Mouse (Mus musculus) G1E-ER4 (cell line): Measurements from ENCODE around the gene Golph3. TPM values are rescaled to one million over a fixed set of nuclear protein-coding genes. Genes with fewer than 3 reads are reported as not detected.

Experiments used
- GATA1 ChIP-seq: IDR thresholded peaks from one replicate; pipeline ENCODE4 v1.8.0; 2012; ENCODE audit warnings: low read length, inconsistent platforms
- polyA plus RNA-seq: library from polyadenylated mRNA; stranded (reverse); fragments of >175 nt; gene quantifications from 2 replicates; pipeline ENCODE4 v1.2.3, GENCODE M21; 2012

The Golph3 gene
- polyA plus RNA-seq, 1 experiment = 965 TPM

- TF ChIP-seq GATA1 = no peak
Measured at GRCm38 (mm10) chr15:12364096-12364495, 42.8 kb downstream of the Golph3 start.

DNA sequence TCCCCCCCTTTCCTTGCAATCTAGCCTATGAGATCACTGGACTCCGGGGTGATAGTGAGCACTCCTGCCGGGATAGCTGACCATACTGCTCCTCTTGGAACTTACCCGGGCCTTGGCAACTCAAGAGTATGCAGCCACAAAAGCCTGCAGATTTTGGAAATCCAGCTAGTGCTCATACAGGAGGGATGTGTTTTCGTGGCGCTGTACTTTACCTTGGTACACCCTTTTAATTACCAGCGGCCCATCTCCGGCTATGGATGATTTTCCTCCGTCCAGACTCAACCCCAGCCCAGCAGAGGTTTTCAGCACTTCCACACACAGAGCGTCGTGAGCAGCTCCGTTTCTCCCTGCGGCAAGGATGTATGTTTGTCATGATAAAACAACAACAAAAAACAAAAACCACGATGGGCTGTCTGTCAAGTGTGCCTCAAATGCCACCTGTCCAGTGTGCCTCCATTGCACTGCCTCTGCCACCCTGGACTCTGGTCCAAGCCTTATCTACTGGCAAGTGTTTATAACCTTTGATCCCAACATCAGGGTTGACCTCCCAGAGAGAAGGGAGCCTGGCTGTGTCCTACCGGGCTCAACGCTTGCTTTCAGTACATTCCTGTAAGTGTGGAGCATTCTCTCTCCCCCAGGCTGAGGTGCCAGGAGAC lies 44.3 kb downstream of the Golph3 start:
- no peak for TF ChIP-seq GATA1

- TF ChIP-seq GATA1 = no peak
Measured at GRCm38 (mm10) chr15:12366072-12366469, 44.8 kb downstream of the Golph3 start.

DNA sequence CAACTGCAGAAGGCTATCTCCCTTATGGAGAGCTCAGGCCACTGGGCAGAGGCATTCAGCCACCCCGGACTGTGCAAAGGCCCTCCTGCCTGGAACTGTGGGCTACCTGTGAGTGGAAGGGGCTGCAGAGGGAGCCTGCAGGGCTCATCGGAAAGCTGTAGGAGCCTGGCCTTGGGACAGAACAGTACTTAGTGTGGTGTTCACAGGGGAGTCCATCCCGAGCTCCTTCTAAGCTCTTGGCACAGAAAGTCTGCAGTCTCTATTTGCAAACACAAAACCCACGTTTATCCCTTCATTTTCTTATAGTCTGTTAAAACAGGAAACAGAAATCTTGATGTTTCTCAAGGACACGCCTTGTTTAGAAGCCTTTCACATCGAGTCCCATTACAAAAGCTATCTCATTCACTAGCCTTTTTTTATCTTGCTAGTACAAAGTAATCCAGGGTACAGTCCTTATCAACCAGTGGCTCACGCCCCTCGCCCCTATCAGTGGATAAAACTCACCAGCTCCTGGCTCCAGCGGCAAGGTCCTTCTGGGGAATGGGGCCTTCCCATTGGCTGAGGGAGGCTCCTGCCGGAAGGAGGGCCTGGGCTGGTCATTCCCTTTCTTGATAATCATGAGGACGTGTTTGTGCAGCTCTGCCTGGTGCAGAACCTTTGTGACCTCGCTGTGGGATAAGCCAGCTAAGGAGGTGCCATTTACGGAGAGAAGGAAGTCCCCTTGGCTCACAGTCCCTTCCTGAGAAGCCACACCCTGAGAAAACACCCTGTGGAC lies 46.2 kb downstream of the Golph3 start:
- peak; percentile 98 for TF ChIP-seq GATA1

- no peak for TF ChIP-seq GATA1
Measured at GRCm38 (mm10) chr15:12368357-12368756, 47.1 kb downstream of the Golph3 start.

DNA sequence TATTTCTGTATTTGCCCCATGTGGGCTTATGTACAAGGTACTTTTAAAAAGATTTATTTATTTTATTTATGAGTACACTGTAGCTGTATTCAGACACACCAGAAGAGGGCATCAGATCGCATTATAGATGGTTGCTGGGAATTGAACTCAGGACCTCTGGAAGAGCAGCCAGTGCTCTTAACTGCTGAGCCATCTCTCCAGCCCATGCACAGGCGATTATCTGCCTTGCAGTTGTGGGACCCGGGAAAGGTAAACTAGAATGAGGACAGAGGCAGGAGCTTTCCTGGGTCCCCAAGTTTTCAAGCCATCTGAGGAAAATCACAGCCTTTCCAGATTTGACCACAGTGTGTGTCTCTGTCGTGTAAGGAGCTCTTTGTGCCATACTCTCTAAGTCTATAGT lies 47.6 kb downstream of the Golph3 start:
- no peak for TF ChIP-seq GATA1

DNA sequence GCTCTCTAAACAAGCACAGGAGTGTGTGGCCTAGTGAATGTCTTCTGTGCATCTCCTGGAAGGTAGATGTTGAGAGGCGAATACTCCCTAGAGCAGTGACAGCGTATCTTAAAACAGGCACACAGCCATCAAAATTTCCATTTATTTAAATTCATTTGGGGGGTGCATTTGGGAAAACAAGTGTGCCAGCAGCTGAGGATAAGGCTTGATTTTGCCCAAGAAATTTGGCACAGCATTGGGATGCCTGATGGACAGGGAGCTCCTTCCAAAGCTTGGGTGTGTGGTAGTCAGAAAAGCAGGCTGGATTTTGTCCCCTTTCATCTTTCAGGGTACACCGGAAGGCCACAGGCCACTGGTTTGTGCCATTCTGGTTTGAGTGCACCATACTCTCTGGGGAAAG lies 48.8 kb downstream of the Golph3 start:
- TF ChIP-seq GATA1 = no peak

DNA sequence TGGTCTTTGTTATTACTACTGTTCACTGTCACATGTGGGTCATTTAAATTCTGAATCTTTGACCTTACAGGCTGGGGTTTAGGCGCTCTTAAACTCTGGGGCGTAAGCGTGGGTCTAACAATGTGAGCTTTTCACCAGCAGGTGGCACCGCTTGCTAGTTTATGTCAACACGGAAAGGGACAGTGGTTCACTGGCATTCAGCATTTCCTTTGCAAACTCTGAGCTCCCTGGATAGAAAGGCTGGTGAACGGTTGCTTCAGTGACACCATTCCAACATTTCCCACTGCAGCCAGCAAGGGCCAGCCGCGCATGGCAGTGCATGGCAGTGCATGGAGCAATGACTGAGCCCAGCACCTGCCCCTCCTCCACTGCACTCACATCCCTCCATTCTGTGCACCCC lies 49.9 kb downstream of the Golph3 start:
- no peak for TF ChIP-seq GATA1

DNA sequence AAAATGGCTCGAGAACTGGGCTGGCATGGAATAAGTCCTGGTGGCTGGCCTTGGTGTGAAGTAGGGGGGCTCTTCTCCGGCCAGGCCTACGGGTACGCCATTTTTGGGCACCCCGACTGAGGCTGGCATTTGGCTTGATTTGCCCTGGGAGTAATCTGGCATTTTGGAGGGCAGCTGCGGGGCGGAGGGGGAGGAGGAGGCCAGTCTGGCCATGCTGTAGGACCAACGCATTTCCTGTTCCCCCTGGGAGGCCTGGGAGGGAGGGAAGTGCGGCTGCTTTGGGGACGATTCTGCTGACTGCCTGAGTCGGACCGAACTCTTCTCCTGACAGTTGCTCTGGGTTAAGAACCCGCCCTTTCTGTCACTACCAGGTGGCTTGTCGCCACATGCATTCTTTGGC lies 52.2 kb downstream of the Golph3 start:
- TF ChIP-seq GATA1 = no peak

- no peak for TF ChIP-seq GATA1
Measured at GRCm38 (mm10) chr15:12373918-12374317, 52.7 kb downstream of the Golph3 start.

GRCm38 (mm10) chr15:12374916-12375315 lies 53.7 kb downstream of the Golph3 start:
- no peak for TF ChIP-seq GATA1

GRCm38 (mm10) chr15:12375641-12376311 lies 54.5 kb downstream of the Golph3 start:
- no peak for TF ChIP-seq GATA1

GRCm38 (mm10) chr15:12376491-12377069 lies 55.3 kb downstream of the Golph3 start:
- TF ChIP-seq GATA1 = no peak

GRCm38 (mm10) chr15:12377800-12378199 lies 56.5 kb downstream of the Golph3 start:
- TF ChIP-seq GATA1 = no peak

- TF ChIP-seq GATA1 = no peak
Measured at GRCm38 (mm10) chr15:12380057-12380456, 58.8 kb downstream of the Golph3 start.

DNA sequence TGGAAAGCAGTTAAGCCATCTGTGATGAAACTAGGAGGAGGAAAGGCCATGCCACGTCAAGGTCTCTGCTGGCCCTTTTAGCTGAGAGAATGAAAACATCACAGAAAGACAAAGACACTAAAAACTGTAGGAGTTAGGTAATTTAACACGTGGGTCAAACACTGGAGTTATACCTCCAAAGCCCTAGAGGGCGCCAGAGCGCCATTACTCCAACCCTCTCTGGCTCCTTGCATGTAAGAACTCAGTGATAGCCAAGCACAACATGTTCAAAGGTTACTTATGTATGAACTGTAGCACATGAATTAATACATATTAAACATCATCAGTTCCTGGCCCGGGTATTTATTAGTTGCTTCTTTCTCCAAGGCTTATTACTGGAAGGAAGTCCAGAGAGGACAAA lies 59.3 kb downstream of the Golph3 start:
- no peak for TF ChIP-seq GATA1
